Mouse (Mus musculus): Measurements from ENCODE around the gene Gm42674. TPM values are rescaled to one million over a fixed set of nuclear protein-coding genes. Genes with fewer than 3 reads are reported as not detected.

The Gm42674 gene
- polyA plus RNA-seq, 1 experiment from 2014 or later: not detected

GRCm38 (mm10) chr3:90604416-90604815, 2.7 kb downstream of the Gm42674 start:
- no peak overlapping the region for H3K4me2 ChIP-seq (ENCODE audit: low read length)
- H3K9me3 ChIP-seq (replicated peaks; ENCODE audit: control insufficient read depth, low read length, poor library complexity, severe bottlenecking): no peaks in the 10 kb centered on the region
- H3K9ac ChIP-seq (ENCODE audit: low read depth, low read length): no peak overlapping the region
- 62% methylated on average over 4 of the region's 4 CpGs for WGBS
- H3K4me3 ChIP-seq (ENCODE audit: low read depth, low read length): no peak overlapping the region
- H3K27me3 ChIP-seq (ENCODE audit: control insufficient read depth, insufficient read depth, low read depth, low read length): no peaks in the 10 kb centered on the region
- H3K27ac ChIP-seq (ENCODE audit: low read length): no peak overlapping the region
- no peaks in the 10 kb centered on the region; the same call in 1 of the 2 replicates for H3K4me1 ChIP-seq (ENCODE audit: control insufficient read depth, insufficient read depth, low read length)
- no peak; the same call in 1 of the 2 replicates for ATAC-seq
- no peaks in the 10 kb centered on the region for H3K36me3 ChIP-seq (ENCODE audit: control insufficient read depth, insufficient read depth, low read length)

GRCm38 (mm10) chr3:90605049-90605448, 3.3 kb downstream of the Gm42674 start:
- Histone ChIP-seq H3K4me1 (ENCODE audit: control insufficient read depth, insufficient read depth, low read length) (no peaks in the 10 kb centered on the region; the same call in 1 of the 2 replicates), H3K36me3 (ENCODE audit: control insufficient read depth, insufficient read depth, low read length) (no peaks in the 10 kb centered on the region), H3K4me2 (ENCODE audit: low read length) (no peak overlapping the region), H3K9me3 (replicated peaks; ENCODE audit: control insufficient read depth, low read length, poor library complexity, severe bottlenecking) (no peaks in the 10 kb centered on the region), H3K9ac (ENCODE audit: low read depth, low read length) (no peak overlapping the region), H3K4me3 (ENCODE audit: low read depth, low read length) (no peak overlapping the region), H3K27ac (ENCODE audit: low read length) (no peak overlapping the region), H3K27me3 (ENCODE audit: control insufficient read depth, insufficient read depth, low read depth, low read length) (no peaks in the 10 kb centered on the region)
- WGBS: 82% methylated on average over 3 of the region's 3 CpGs
- no peak for ATAC-seq

DNA sequence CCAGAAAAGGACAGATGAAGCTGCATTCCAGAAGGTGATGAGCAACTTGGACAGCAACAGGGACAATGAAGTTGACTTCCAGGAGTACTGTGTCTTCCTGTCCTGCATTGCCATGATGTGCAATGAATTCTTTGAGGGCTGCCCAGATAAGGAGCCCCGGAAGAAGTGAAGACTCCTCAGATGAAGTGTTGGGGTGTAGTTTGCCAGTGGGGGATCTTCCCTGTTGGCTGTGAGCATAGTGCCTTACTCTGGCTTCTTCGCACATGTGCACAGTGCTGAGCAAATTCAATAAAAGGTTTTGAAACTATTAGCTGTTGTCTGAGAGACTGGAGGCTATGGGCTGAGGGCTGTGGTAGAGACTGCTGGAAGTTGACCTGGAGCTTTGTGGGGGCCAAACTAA, 4.0 kb downstream of the Gm42674 start:
- no peak for ATAC-seq
- Histone ChIP-seq H3K27ac (ENCODE audit: low read length) (no peak overlapping the region), H3K36me3 (ENCODE audit: control insufficient read depth, insufficient read depth, low read length) (no peaks in the 10 kb centered on the region), H3K27me3 (ENCODE audit: control insufficient read depth, insufficient read depth, low read depth, low read length) (no peaks in the 10 kb centered on the region), H3K9ac (ENCODE audit: low read depth, low read length) (no peak overlapping the region), H3K9me3 (replicated peaks; ENCODE audit: control insufficient read depth, low read length, poor library complexity, severe bottlenecking) (no peaks in the 10 kb centered on the region), H3K4me2 (ENCODE audit: low read length) (no peak overlapping the region), H3K4me3 (ENCODE audit: low read depth, low read length) (no peak overlapping the region), H3K4me1 (ENCODE audit: control insufficient read depth, insufficient read depth, low read length) (no peaks in the 10 kb centered on the region; the same call in 1 of the 2 replicates)
- 97% methylated on average over 2 of the region's 2 CpGs for WGBS

DNA sequence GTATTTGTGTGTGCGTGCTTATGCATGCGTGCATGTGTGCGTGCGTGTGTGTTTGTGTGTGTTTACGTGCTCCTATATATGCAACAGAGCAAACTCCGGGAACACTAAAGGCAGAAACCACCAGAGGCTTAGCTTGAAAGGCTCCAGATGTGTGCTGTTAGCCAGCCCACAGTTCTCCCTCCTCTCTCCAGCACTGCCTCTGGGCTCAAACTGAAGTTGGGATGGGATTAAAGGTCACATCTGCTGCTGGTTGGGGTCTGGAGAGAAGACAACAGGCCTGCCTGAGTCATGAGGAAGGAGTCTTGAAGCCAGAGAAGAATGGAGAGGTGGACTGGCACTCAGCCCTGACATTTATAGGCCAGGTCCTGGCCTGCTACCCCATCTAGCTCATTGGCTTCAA, 4.5 kb downstream of the Gm42674 start:
- H3K36me3 ChIP-seq (ENCODE audit: control insufficient read depth, insufficient read depth, low read length): no peaks in the 10 kb centered on the region
- no peak overlapping the region for H3K9ac ChIP-seq (ENCODE audit: low read depth, low read length)
- H3K27ac ChIP-seq (ENCODE audit: low read length): no peak overlapping the region
- H3K9me3 ChIP-seq (replicated peaks; ENCODE audit: control insufficient read depth, low read length, poor library complexity, severe bottlenecking): no peaks in the 10 kb centered on the region
- 93% methylated on average over 6 of the region's 6 CpGs for WGBS
- H3K4me2 ChIP-seq (ENCODE audit: low read length): no peak overlapping the region
- no peak for ATAC-seq
- no peaks in the 10 kb centered on the region for H3K27me3 ChIP-seq (ENCODE audit: control insufficient read depth, insufficient read depth, low read depth, low read length)
- no peaks in the 10 kb centered on the region; the same call in 1 of the 2 replicates for H3K4me1 ChIP-seq (ENCODE audit: control insufficient read depth, insufficient read depth, low read length)
- H3K4me3 ChIP-seq (ENCODE audit: low read depth, low read length): no peak overlapping the region

- H3K27ac ChIP-seq (ENCODE audit: low read length): no peak overlapping the region
- H3K9me3 ChIP-seq (replicated peaks; ENCODE audit: control insufficient read depth, low read length, poor library complexity, severe bottlenecking): no peaks in the 10 kb centered on the region
- 85% methylated on average over 3 of the region's 3 CpGs for WGBS
- H3K27me3 ChIP-seq (ENCODE audit: control insufficient read depth, insufficient read depth, low read depth, low read length): no peaks in the 10 kb centered on the region
- no peak for ATAC-seq
- no peaks in the 10 kb centered on the region for H3K36me3 ChIP-seq (ENCODE audit: control insufficient read depth, insufficient read depth, low read length)
- H3K4me1 ChIP-seq (ENCODE audit: control insufficient read depth, insufficient read depth, low read length): no peaks in the 10 kb centered on the region; the same call in 1 of the 2 replicates
- no peak overlapping the region for H3K4me3 ChIP-seq (ENCODE audit: low read depth, low read length)
- H3K4me2 ChIP-seq (ENCODE audit: low read length): no peak overlapping the region
- H3K9ac ChIP-seq (ENCODE audit: low read depth, low read length): no peak overlapping the region
Measured at GRCm38 (mm10) chr3:90607361-90607760, 5.7 kb downstream of the Gm42674 start.

- peaks cover 4% of the 10 kb centered on the region; the same call in 1 of the 2 replicates for H3K27me3 ChIP-seq (ENCODE audit: control insufficient read depth, insufficient read depth, low read depth, low read length)
- H3K9ac ChIP-seq (ENCODE audit: low read depth, low read length): no peak within 1 kb of the TSS
- H3K36me3 ChIP-seq (ENCODE audit: control insufficient read depth, insufficient read depth, low read length): no peaks in the 10 kb centered on the region
- ATAC-seq: no peak
- H3K4me3 ChIP-seq (ENCODE audit: low read depth, low read length): no peak within 1 kb of the TSS
- peaks cover 3% of the 10 kb centered on the region; the same call in 1 of the 2 replicates for H3K4me1 ChIP-seq (ENCODE audit: control insufficient read depth, insufficient read depth, low read length)
- H3K4me2 ChIP-seq (ENCODE audit: low read length): no peak within 1 kb of the TSS
- no peak within 1 kb of the TSS for H3K27ac ChIP-seq (ENCODE audit: low read length)
- H3K9me3 ChIP-seq (replicated peaks; ENCODE audit: control insufficient read depth, low read length, poor library complexity, severe bottlenecking): no peaks in the 10 kb centered on the region
- WGBS: 55% methylated on average over 3 of the region's 3 CpGs
Measured at GRCm38 (mm10) chr3:90608223-90608622, 6.5 kb downstream of the Gm42674 start, which contains the start of gene S100a5. Gene S100a5 (plus strand): TSS chr3:90608523.

GRCm38 (mm10) chr3:90609102-90609501, 7.4 kb downstream of the Gm42674 start:
- Histone ChIP-seq H3K4me1 (ENCODE audit: control insufficient read depth, insufficient read depth, low read length) (peaks cover 3% of the 10 kb centered on the region; the same call in 1 of the 2 replicates), H3K36me3 (ENCODE audit: control insufficient read depth, insufficient read depth, low read length) (no peaks in the 10 kb centered on the region), H3K27ac (ENCODE audit: low read length) (no peak overlapping the region), H3K4me3 (ENCODE audit: low read depth, low read length) (no peak overlapping the region), H3K9me3 (replicated peaks; ENCODE audit: control insufficient read depth, low read length, poor library complexity, severe bottlenecking) (no peaks in the 10 kb centered on the region), H3K27me3 (ENCODE audit: control insufficient read depth, insufficient read depth, low read depth, low read length) (peaks cover 5% of the 10 kb centered on the region; the same call in 1 of the 2 replicates), H3K9ac (ENCODE audit: low read depth, low read length) (no peak overlapping the region), H3K4me2 (ENCODE audit: low read length) (no peak overlapping the region)
- no peak for ATAC-seq

GRCm38 (mm10) chr3:90611494-90611893, 9.8 kb downstream of the Gm42674 start:
- Histone ChIP-seq H3K9ac (ENCODE audit: low read depth, low read length) (no peak overlapping the region), H3K9me3 (replicated peaks; ENCODE audit: control insufficient read depth, low read length, poor library complexity, severe bottlenecking) (no peaks in the 10 kb centered on the region), H3K4me1 (ENCODE audit: control insufficient read depth, insufficient read depth, low read length) (peaks cover 3% of the 10 kb centered on the region; the same call in 1 of the 2 replicates), H3K4me2 (ENCODE audit: low read length) (no peak overlapping the region), H3K27me3 (ENCODE audit: control insufficient read depth, insufficient read depth, low read depth, low read length) (peaks cover 5% of the 10 kb centered on the region; the same call in 1 of the 2 replicates), H3K36me3 (ENCODE audit: control insufficient read depth, insufficient read depth, low read length) (no peaks in the 10 kb centered on the region), H3K27ac (ENCODE audit: low read length) (no peak overlapping the region), H3K4me3 (ENCODE audit: low read depth, low read length) (no peak overlapping the region)
- ATAC-seq: no peak
- WGBS: 80% methylated on average over 3 of the region's 3 CpGs

DNA sequence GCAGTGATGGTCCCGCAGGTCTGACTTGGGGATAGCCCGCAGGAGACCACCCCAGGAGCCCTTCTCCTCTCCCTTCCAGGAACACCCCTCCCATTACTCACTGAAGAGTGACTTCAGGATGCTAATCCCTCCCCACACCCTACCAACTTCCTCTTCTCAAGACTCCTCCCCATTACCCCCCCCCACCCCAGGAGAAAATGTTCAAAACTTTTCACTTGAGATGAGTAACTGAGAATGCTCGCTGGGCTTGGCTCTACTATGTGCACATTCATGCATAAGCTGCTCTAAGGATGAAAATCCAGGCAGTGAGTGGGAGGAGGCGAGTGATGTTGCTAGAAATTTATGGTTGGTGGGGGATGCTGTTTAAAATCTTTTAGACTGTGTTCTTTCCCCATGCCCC, 10.4 kb downstream of the Gm42674 start:
- H3K4me1 ChIP-seq (ENCODE audit: control insufficient read depth, insufficient read depth, low read length): peaks cover 3% of the 10 kb centered on the region; the same call in 1 of the 2 replicates
- H3K27me3 ChIP-seq (ENCODE audit: control insufficient read depth, insufficient read depth, low read depth, low read length): peaks cover 5% of the 10 kb centered on the region; the same call in 1 of the 2 replicates
- no peak overlapping the region for H3K4me3 ChIP-seq (ENCODE audit: low read depth, low read length)
- no peak for ATAC-seq
- H3K36me3 ChIP-seq (ENCODE audit: control insufficient read depth, insufficient read depth, low read length): no peaks in the 10 kb centered on the region
- H3K27ac ChIP-seq (ENCODE audit: low read length): no peak overlapping the region
- WGBS: 69% methylated on average over 4 of the region's 4 CpGs
- H3K9me3 ChIP-seq (replicated peaks; ENCODE audit: control insufficient read depth, low read length, poor library complexity, severe bottlenecking): no peaks in the 10 kb centered on the region
- H3K4me2 ChIP-seq (ENCODE audit: low read length): no peak overlapping the region
- no peak overlapping the region for H3K9ac ChIP-seq (ENCODE audit: low read depth, low read length)
